In genomic region chr12:12939581-12940465, GRCm38 (mm10) we compare ENCODE assay signal across 9 mouse cellular contexts. TPM values are rescaled to one million over a fixed set of nuclear protein-coding genes. Genes with fewer than 3 reads are reported as not detected.
DNase-seq lines count a peak whose midpoint lies in the region; ATAC-seq and TF ChIP-seq lines count a peak whose summit lies in the region.
"Had no signal": no experiment of that assay in that cellular context is flagged by ENCODE, and none has a peak within 500 bp of the region (broad histone marks: within the 10 kb centered on the region; RNA-seq: fewer than 3 reads in every experiment).

No protein-coding gene starts in this region.

- H3K4me3 ChIP-seq in embryonic fibroblast, embryonic 13.5 days (ENCODE audit: insufficient read depth, low read length), result peak overlapping the region; percentile 54
- H3K4me3 ChIP-seq in heart, postnatal 0 days (ENCODE audit: low read depth, low read length), result peak overlapping the region; percentile 82
- H3K4me3 ChIP-seq in lung, postnatal 0 days (ENCODE audit: low read depth, low read length), result peak overlapping the region; percentile 56

- no peak for TF ChIP-seq CTCF in embryonic fibroblast, embryonic 13.5 days (IDR thresholded peaks at IDR 0.05; ENCODE audit: borderline replicate concordance, insufficient read depth, low read length)
- no peak for TF ChIP-seq CTCF in heart, postnatal 0 days (IDR thresholded peaks at IDR 0.05; ENCODE audit: low read depth)
- TF ChIP-seq CTCF in lung, postnatal 0 days (IDR thresholded peaks at IDR 0.05), result no peak

- peak overlapping the region; percentile 84 for H3K4me2 ChIP-seq in heart, postnatal 0 days (ENCODE audit: low read depth, low read length)
- H3K4me2 ChIP-seq in lung, postnatal 0 days (replicated peaks; ENCODE audit: low read depth, low read length), result peak overlapping the region; percentile 96

- no peak for ATAC-seq in heart, postnatal 0 days (ENCODE audit: insufficient read depth, low read depth)
- no peak for ATAC-seq in lung, postnatal 0 days

- H3K36me3 ChIP-seq in heart, postnatal 0 days (replicated peaks; ENCODE audit: control insufficient read depth, insufficient read depth, low read length), result peaks cover 21% of the 10 kb centered on the region
- H3K36me3 ChIP-seq in lung, postnatal 0 days (ENCODE audit: insufficient read depth, low read length), result no peaks in the 10 kb centered on the region

- peak overlapping the region; percentile 71 for H3K9ac ChIP-seq in heart, postnatal 0 days (replicated peaks; ENCODE audit: low read depth, low read length)
- H3K9ac ChIP-seq in lung, postnatal 0 days (replicated peaks; ENCODE audit: low read depth), result peak overlapping the region; percentile 19

- peaks cover 7% of the 10 kb centered on the region; the same call in 1 of the 2 replicates for H3K4me1 ChIP-seq in embryonic fibroblast, embryonic 13.5 days (ENCODE audit: control insufficient read depth, insufficient read depth, low read length)
- peaks cover 6% of the 10 kb centered on the region; the same call in 1 of the 2 replicates for H3K4me1 ChIP-seq in heart, postnatal 0 days (ENCODE audit: control insufficient read depth, insufficient read depth)
- H3K4me1 ChIP-seq in lung, postnatal 0 days (ENCODE audit: insufficient read depth, low read depth, low read length), result peaks cover 23% of the 10 kb centered on the region

- DNase-seq in ovary, adult 18-20 months (ENCODE audit: low spot score), result peak; percentile 9
- DNase-seq in ovary, postnatal 14 days (ENCODE audit: low spot score), result no peak
- peak; percentile 12 for DNase-seq in heart, postnatal 0 days (ENCODE audit: low spot score)
- peak; percentile 9 to 50 for DNase-seq in kidney, postnatal 36 days
- DNase-seq in lung, postnatal 0 days (ENCODE audit: low spot score), result peak; percentile 15
- DNase-seq in right cerebral cortex, postnatal 14 days, result peak; percentile 34
- no peak for DNase-seq in urinary bladder, postnatal 14 days (ENCODE audit: low spot score)

- under 1% methylated on average over 68 of the region's 69 CpGs for WGBS in heart, postnatal 0 days
- 2% methylated on average over 64 of the region's 69 CpGs for WGBS in lung, postnatal 0 days

- H3K9me3 ChIP-seq in heart, postnatal 0 days (replicated peaks; ENCODE audit: control insufficient read depth, low read length), result no peaks in the 10 kb centered on the region
- H3K9me3 ChIP-seq in lung, postnatal 0 days (ENCODE audit: low read length), result no peaks in the 10 kb centered on the region

- H3K27ac ChIP-seq in embryonic fibroblast, embryonic 13.5 days (ENCODE audit: insufficient read depth, low read length), result no peak overlapping the region
- peak overlapping the region; percentile 53 for H3K27ac ChIP-seq in heart, postnatal 0 days (ENCODE audit: low read depth)
- no peak overlapping the region for H3K27ac ChIP-seq in lung, postnatal 0 days (ENCODE audit: low read length)
- H3K27ac ChIP-seq: macrophage had no signal

- TF ChIP-seq EP300 in heart, postnatal 0 days (IDR thresholded peaks at IDR 0.05; ENCODE audit: low read depth), result no peak
- TF ChIP-seq EP300 in lung, postnatal 0 days (IDR thresholded peaks at IDR 0.05), result no peak

- no peak for TF ChIP-seq POLR2A in embryonic fibroblast, embryonic 13.5 days (IDR thresholded peaks at IDR 0.05; ENCODE audit: low read depth, low read length)

- 0 out of 2 replicates have a peak, but pooled peaks cover 4% of the 10 kb centered on the region for H3K27me3 ChIP-seq in heart, postnatal 0 days (ENCODE audit: control insufficient read depth, insufficient read depth, low read length)
- H3K27me3 ChIP-seq in lung, postnatal 0 days (replicated peaks; ENCODE audit: insufficient read depth, low read length), result no peaks in the 10 kb centered on the region

RNA-seq across cellular contexts. Expression of gene Mycn, which starts 1.9 kb away (rescaled TPM):
- polyA plus RNA-seq in embryonic fibroblast, embryonic 13.5 days (2011; ENCODE audit: insufficient read length, low read depth, missing spikeins), result 0.39 and 0.48 TPM in 2 replicates
- total RNA-seq in heart, postnatal 0 days (2014; rRNA removed; ENCODE audit: low replicate concordance), result 9.4 and 10.5 TPM in 2 replicates
- 8.7 and 10.7 TPM in 2 replicates for polyA plus RNA-seq in heart, postnatal 0 days (2015; fragmentation: Nextera tagmentation; extraction: Ambion mirVana)
- 10.2 and 10.9 TPM in 2 replicates for polyA plus RNA-seq in lung, postnatal 0 days (2015; fragmentation: Nextera tagmentation; extraction: Ambion mirVana)
- polyA plus RNA-seq: macrophage had no signal

Comparison
In these comparisons a context has a peak if more than half of its experiments do, and no peak if none do; other contexts are left out.
1. DNase-seq: peak in ovary, adult 18-20 months (single experiment), heart, postnatal 0 days (single experiment), kidney, postnatal 36 days (2 of 2), lung, postnatal 0 days (single experiment) and right cerebral cortex, postnatal 14 days (single experiment); none in ovary, postnatal 14 days (single experiment) and urinary bladder, postnatal 14 days (single experiment).
2. Peak in every context shown above with its lines, with median percentiles within 50 percentile points of each other: H3K4me3 ChIP-seq.